Mouse (Mus musculus) cerebellum, adult 8-10 months (tissue): ENCODE data around the gene Cyp2d10.
"Not testable (repeated sequence)": the region's sequence is repeated elsewhere in the genome, so short reads cannot be mapped to it uniquely, and the experiment has no call there.

ENCODE experiments used
- DNase-seq: peaks from one replicate; pipeline ENCODE4 v3.0.0; 2022

The Cyp2d10 gene

DNA sequence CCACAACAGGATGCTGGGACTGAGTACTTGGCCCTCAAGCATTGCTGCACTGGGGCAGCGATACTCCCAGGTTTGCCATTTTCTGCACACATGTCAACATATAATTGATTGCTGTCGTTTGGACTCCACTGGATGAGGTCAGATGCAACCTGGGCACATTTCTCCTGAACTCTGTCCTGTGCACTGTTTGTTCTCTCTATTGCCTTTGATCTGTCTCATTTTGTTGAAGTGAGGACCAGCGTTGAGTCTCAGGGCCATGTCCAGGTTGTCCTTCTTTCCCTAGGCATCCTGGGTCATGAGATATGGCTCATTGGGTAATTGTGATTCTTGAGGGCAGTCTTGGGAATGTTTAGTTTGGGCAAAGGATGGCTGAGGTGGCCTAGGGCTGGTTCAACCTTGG is 11.0 kb downstream of the Cyp2d10 start:
- not testable (repeated sequence) for DNase-seq

GRCm38 (mm10) chr15:82393922-82394321 is 13.1 kb downstream of the Cyp2d10 start, which contains the start of gene Cyp2d11:
Gene Cyp2d11 (minus strand): TSS chr15:82394022.
- not testable (repeated sequence) for DNase-seq

DNA sequence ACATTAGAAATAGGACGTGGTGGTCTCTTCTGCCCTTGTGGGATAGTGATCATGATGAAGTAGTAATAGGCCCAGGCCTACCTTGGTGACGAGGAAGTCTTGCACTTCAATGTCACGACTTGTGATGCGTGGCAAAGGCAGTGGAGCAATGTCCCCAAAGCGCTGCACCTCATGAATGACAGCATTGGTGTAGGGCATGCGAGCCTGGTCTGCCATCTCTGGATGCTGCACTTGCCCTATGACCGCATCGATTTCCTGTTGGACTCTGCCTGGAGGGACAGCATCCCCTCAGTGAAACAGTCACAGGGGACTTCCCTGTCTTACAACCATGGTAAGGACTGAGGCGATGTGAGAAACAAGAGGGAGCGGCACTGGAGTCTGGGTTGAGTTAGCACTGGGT is 17.1 kb downstream of the Cyp2d10 start:
- not testable (repeated sequence) for DNase-seq

GRCm38 (mm10) chr15:82385729-82386128 is 21.3 kb downstream of the Cyp2d10 start:
- DNase-seq, result no peak

DNA sequence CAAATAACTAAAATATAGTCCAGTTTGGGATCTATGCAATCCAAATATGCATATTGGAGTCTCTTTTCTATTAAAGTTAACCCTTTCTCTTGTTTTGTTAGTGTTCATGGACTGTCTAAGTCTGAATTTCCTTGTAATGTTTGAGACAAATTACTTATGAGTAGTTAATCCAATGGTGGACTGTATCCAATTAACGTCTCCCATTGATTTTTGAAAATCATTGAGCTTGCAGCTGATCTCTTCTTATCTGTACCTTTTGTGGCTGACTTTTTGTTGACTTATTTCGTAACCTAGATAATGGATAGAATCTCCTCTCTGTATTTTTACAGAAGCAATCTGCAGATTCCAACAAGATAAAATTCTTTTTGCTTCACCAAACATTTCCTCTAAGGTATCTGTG is 24.6 kb downstream of the Cyp2d10 start:
- DNase-seq, result no peak

- DNase-seq, result no peak
Observed at GRCm38 (mm10) chr15:82380714-82381062, 26.3 kb downstream of the Cyp2d10 start.

DNA sequence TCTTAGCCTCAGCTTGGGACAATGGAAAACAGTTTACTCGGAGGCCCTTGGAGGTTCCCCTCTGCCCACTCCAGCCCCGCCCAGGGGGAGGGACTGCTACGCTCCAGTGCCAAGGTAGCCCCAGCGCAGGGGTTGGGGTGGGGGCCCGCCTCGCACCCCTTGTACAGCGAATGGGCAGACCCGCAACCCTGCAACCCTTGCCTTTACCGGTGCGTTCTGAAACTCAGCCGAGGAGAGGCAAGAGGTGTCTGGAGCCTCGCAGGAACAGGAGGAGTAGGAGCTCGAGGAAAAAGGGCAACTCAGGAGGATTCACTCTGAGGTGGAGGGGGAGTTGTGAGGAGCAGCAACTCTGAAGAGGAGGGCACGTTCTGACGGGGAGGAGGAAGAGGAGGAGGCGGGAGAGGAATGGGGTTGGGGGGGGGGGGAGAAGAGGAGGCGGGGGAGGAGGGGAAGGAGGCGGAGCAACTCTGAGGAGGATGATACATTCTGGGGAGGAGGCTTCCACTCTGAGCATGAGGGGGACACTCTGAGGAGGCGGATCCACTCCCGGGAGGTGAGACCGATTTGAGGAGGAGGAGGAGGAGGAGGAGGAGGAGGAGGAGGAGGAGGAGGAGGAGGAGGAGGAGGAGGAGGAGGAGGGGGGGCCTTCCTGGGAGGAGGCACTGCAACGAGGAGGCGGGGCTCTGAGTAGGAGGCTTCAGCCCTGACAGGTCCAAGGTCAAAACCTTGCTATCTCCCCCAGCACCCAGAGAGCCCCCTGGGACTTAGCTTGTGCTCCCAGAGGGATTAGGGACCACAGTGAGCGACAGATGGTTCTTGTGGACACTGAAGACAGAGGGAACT is 26.9 kb downstream of the Cyp2d10 start, which contains the start of gene Cyp2d22:
Cyp2d22 (minus strand) TSS at position 390 of the 843 bp plus-strand sequence.
- peak; percentile 62 for DNase-seq

DNA sequence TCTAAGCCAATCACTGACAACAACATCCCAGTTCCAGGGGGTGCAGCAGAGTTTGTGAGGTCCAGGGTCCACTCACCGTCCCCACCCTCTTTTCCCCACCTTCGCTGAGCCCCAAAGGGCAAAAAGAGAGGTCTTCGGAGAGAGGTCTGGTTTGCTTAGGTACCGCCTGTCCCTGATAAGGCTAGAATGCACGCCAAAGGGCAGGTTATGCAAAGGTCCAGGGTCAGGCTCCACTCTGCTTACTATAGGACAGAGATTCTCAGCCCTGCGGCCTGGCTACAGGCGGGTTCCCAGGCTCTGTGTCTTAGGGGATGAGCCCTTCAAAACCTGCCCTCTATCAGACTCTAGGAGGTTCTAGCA is 27.5 kb downstream of the Cyp2d10 start:
- DNase-seq, result no peak

- DNase-seq, result no peak
Observed at GRCm38 (mm10) chr15:82378261-82379180, 28.5 kb downstream of the Cyp2d10 start.

GRCm38 (mm10) chr15:82377701-82378100 is 29.3 kb downstream of the Cyp2d10 start:
- DNase-seq, result no peak

GRCm38 (mm10) chr15:82376393-82377138 is 30.4 kb downstream of the Cyp2d10 start:
- no peak for DNase-seq

DNA sequence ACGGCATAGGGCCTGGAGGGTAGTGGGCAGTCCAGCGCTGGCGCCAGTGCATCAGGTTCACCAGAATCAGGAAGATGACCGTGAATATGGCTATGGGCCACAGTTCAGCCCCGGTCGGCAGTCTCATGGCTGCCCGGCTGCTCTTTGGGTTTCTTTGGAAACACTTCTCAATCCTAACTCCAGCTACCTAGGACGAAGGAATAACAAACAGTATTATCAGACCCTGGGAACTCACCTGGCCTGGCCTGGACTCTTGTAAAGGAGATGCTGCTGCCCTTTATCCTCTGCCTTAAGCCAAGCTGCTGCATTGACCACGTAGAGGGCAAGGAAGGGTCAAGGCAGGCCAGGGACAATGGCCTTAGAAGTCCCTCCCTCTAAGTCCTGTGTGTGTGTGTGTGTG is 31.1 kb downstream of the Cyp2d10 start:
- DNase-seq, result no peak

- no peak for DNase-seq
Observed at GRCm38 (mm10) chr15:82374437-82374836, 32.6 kb downstream of the Cyp2d10 start.

DNA sequence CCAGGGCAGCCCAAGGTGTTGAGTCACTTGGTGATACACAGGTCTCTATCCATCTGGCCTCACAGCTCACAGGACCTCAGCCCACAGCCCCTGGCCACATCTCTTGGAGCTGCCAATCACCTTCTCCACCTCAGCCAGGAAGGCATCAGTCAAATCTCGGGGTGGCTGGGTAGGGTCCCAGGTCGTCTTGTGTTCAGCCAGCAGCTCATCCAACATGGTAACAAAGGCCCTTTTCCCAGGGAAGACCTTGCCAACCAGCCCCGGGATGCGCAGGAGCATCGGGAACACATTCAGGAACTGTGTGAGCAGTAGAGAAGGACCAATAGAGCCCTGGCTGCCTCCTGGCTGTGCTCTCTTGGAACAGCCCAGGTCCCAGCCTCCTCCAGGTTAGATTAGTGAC is 34.0 kb downstream of the Cyp2d10 start:
- no peak for DNase-seq

GRCm38 (mm10) chr15:82372446-82372845 is 34.5 kb downstream of the Cyp2d10 start:
- DNase-seq, result no peak

DNA sequence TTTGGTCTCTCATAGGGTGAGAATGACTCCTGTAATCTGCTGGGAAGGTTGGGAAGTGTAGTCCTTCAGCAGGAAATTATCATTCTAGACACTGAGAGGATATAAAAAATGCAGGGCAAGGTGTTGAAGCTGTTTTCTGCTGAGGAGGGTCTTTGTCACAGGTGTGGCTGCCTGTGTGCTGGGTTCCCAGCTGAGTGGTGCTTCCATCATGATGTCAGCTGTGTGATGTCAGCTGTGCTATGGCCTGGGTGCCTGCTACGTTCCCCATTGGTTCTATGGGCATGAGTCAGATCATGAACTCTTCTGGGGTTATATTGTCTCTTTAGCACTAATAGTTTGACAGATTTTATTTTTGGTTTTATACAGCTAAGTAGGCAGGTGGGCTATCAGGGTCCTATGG is 38.1 kb downstream of the Cyp2d10 start:
- no peak for DNase-seq

DNA sequence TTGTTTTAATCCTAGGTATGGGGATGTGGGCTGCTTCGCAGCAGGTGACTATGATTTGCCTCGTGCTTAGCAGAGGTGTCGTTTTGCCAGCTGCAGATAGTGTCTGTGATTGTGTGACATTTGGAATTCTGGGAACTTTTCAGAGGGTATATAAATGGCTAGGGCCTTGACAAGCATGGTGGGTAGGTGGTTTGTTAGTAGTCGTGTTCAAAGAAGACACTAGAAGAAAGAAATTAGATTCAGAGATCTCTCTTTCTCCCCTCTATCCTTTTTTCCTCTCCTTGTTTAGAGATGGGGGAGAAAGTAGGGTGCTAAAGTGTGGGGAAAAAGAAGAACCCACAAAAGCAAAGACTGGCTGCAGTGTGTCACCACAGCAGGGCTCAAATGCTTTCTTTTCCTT is 38.8 kb downstream of the Cyp2d10 start:
- no peak for DNase-seq

DNA sequence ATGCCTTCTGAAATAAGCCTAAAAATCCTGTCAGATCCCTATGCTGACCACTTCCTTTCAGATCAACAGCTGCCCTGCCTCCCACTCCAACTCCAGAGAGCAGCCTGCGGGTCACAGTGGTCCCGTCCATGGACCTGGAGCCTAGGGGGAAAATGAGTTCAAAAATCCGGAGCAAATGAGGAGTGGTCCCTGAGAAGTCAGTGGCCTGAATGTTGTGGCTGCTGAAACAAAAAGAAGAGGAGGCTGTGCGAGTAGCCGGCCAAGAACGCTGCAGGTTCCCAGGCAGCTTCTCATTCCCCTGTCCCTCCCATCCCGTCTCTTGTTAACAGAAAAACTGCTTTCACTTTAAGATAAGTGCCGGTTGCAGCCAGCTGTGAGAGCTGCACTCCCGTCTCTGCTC is 42.4 kb downstream of the Cyp2d10 start:
- DNase-seq, result not testable (repeated sequence)

- not testable (repeated sequence) for DNase-seq
Observed at GRCm38 (mm10) chr15:82363801-82364200, 43.2 kb downstream of the Cyp2d10 start.

GRCm38 (mm10) chr15:82362234-82362633 is 44.8 kb downstream of the Cyp2d10 start:
- DNase-seq, result no peak

GRCm38 (mm10) chr15:82361459-82362018 is 45.5 kb downstream of the Cyp2d10 start:
- DNase-seq, result no peak

- DNase-seq, result no peak
Observed at GRCm38 (mm10) chr15:82358431-82359260, 48.3 kb downstream of the Cyp2d10 start.
